Mouse (Mus musculus) ovary, adult 18-20 months (tissue): ENCODE measurements at regions not wholly inside any gene's neighbourhood (a gene's known extent, or its start where the extent isn't known, plus 50 kb on each side); places are given as distances from the start of the nearest gene placed in this dataset.
"Not testable (repeated sequence)": the region's sequence is repeated elsewhere in the genome, so short reads cannot be mapped to it uniquely, and the experiment has no call there.

Experiments used
- DNase-seq: peaks from one replicate; pipeline ENCODE4 v3.0.0; 2022; ENCODE audit warnings: low spot score, mixed read lengths

DNA sequence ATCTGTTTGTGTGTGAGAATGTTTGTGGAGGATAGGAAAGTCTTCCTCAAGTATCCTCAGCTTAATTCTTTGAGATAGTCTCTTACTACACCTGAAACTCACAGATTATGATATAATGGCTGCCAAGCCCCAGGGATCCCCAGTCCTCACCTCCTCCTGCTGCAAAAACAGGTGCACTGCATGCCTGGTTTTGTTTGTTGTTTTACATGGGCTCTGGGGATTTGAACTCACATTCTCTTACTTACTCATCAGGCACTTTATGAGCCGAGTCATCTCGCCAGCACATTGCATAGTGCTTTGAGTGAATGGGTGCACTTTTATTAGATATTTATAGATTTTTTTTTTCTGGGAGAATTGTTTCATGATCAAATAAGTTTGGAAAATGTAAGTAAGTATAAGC lies 56.3 kb downstream of the Mterf1b start:
- no peak for DNase-seq

DNA sequence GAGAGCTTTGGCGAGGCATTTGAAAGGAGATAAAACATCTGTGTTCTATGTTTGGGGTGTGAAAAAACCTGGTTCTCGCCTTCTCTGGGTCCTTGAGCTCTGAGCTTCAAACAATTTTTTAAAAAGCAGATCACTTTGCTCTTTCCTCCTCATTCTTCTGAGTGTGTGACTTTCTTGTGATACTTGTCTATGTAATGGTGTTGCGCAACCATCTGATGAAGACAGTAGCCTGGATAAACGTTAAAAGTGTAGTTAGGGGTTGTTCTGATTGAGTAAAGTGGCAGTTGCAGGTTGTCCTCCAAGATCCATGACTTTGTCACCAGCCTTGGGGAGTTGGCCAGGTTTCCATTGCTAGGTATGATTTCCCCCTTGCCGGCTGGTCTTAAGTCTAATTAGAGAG lies 62.1 kb downstream of the Mterf1b start:
- not testable (repeated sequence) for DNase-seq

DNA sequence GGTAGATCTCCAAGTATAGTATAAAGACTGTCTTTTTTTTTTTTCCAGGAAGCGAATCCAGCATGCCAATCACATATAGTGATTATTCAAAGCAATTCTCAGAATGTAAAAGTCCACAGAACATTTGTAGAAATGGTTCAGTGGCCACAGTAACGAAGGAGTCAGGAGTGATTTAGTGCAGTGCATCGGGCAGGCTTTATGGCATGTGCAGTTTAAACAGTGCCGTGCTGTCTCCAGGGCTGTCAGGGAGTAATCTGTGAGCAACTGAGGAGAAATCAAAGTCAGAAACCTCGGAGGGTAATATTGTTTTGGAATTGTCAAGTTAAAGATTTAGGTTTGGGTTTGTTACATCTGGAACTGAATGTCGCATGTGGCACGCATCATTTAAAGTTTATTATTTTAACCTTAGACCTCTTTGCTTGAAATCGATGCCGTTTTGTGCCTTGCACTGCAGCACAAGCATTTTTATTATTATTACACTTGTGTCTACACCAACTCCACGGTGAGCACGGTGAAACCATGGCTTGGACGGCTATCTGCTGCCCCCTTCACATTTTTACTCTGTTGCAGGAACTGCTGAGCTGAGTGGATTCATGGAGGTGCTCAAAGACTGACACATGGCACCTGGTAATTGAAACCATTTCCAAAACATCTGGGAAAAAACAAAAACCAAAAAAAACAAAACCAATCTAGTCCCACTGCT lies 65.0 kb downstream of the Mterf1b start:
- DNase-seq, result no peak

DNA sequence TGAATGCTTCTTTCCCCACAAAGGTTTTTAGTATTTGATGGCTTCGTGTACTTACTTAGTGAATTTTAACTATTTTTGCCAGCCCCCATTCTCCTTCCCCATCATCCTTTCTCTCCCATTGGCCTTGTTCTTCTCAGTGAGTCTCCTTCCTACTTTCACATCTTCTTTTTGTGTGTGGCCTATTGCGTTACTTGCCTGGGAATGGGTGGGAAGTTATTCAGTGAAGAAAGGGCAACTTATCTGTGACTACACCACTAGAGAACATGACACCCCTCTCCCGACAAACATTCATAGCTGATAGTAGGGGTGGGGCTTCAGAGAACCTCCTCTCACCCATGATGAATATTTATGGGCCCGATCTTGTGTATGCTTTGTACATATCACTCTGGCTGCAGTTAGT lies 67.1 kb downstream of the Mterf1b start:
- DNase-seq, result no peak

DNA sequence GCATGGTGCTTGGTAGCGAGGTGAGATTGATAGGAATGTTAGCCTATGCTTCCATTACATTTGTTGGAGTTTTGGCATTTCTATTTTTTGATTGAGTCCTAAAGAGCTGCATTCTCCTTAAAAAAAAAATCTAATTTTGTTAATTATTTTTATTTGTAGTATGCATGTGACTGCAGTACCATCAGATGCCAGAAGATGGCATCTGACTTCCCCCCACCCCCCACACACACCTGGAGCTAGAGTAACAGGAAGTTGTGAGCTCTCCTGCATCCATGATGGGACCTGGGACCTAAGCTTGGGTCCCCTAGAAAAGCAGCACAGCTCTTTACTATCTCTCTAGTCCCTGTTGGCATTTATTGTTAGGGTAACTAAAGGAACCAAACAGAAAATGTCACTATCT lies 70.5 kb downstream of the Mterf1b start:
- no peak for DNase-seq

DNA sequence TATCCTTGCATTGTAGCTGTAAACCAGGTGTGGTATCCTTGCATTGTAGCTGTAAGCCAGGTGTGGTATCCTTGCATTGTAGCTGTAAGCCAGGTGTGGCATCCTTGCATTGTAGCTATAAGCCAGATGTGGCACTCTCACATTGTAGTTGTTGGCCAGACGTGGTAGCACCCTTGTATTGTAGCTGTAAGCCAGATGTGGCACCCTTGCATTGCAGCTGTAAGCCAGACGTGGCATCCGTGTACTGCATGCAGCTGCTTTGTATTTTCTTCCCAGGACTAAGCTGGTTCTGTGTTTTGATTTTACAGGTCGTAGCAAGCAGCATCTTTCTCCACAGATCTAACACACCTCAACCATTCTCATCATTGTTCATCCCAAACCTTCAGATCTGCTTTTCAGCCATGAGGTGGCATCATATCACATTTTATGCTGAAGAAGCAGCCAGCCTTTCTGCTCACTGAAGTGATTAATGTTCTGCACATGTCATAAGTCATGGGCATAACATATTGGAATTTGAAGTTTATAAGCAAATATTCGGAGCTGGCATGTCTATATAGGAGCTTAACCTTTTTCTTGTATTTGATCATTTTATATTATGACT lies 71.5 kb downstream of the Mterf1b start:
- no peak for DNase-seq

DNA sequence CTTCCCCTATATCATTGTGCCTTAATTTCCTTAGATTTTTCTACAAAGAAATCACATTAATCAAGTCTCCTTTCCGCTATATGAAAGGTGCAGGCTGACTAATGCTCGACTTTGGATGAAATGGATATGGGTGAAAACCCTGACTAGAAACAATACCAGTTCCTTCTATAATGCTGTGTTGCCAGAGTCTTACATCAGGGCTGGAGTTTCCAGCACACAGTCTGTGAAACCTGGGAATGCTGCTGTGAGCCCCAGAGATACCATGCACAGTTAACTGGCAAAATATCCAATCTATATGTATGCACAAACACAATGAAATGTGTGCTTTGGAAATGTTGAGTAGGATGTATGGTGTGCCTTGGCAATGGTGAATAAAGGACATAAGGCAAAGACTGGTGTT lies 75.5 kb downstream of the Mterf1b start:
- no peak for DNase-seq

DNA sequence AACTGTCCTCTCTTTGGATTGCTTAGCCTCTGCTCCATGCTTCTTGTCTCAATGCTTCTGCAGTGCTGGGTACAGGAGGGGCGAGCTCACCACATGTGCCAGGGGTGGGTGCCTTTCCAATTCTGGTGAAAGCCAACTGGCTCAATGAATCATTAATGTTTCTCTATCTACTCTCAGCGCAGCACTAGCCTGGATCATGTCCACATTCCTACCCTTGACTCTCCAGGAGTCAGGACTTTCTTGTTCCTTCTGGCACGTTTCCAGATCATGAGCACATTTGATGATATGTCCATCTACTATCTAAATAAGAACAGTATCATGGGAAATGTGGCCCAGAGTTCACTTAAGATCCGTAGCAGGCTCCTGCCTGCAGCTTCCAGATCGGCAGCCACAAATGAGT lies 80.8 kb downstream of the Mterf1b start:
- no peak for DNase-seq

DNA sequence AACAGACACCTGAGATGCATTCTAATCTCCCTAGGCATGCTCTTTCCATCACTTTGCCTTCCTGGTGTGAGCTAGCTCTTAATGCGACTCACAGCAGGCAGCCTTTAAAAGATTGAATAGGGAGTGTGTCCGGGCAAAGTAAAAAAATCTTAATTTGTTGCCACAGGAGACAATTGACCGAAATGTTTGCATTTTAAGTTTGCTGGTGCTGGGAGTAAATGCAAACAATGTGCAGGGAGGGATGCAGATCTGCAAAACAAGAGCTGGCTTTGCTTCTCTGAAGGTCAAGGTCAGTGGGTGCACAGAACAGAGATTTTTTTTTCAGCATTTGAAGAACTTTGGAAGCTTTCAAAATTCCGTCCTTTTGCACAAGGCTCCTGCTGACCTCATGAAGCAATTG lies 111.4 kb downstream of the Mterf1b start:
- DNase-seq, result no peak

DNA sequence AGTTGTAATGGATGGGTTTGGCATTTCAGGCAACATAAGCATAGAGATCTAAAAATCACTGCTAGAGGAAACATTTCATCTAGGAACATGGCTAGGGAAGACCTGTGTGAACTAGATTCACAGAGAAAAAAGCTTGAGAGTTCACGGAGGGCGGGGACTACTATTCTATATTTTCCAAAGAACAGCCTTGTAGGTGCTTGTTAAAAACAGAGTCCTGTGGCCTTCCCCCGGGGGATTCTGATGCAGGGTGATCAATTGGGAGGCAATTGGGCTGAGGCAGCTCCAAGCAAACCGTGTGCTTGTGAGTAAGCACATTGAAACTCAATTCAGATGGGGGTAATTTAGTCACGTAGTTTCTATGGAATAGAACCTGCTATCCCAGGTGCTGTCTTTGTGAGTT lies 112.0 kb downstream of the Mterf1b start:
- no peak for DNase-seq

DNA sequence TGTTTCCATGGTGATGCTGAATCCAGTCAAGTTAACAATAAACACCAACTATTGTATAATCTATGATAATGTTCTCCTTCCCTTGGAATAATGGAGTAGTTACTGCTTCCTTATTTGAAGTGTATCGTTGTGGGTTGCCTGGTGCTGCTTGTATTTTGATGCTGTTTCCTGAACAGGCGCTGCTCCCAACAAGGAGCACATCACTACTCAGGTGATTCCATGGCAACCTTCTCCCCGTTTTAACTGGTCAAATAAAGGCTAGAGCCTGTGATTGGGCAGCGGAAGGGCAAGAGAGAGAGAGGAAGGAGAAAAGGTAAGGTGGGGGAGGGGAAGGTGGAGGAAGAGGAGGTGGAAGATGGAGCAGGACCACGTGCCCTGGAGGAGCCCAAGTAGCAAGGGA lies 116.3 kb downstream of the Mterf1b start:
- DNase-seq, result no peak

DNA sequence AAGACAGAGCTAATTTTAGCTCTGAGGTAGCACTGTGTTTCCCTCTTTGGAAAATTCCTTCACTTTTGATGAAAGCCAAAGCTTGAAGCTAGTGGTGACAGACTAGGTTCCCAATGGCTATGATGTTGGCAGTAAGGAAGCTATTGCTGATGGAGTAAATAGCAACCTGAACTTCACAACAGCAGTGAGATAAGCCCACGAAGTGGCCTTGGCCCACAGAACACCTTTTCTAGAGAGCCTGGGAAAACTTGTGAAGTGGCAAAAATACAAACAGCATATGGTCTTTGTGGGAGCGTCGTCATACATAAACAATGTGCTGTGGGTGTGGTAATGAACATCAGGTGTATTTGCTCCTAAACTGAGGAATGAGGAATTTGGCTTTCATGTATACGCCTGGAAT lies 119.0 kb downstream of the Mterf1b start:
- no peak for DNase-seq

DNA sequence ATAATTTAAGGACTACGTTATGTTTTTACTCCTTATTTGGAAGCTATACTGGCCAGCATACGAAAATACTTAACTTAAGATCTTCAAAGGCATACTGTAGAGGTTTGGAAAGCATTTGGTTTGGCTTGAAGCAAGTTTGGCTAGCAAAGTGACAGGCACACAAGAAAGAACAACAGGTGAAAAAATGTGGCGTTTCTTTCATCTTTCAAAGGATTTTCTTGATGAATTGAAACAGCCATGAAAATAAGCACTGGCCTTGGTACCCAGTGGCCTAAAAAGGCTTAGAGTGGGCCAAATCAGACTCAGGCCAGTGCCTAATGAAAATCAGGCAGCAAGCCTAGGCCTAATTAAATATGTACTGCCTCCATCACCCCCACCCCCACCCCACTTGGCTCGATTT lies 119.4 kb downstream of the Mterf1b start:
- no peak for DNase-seq

DNA sequence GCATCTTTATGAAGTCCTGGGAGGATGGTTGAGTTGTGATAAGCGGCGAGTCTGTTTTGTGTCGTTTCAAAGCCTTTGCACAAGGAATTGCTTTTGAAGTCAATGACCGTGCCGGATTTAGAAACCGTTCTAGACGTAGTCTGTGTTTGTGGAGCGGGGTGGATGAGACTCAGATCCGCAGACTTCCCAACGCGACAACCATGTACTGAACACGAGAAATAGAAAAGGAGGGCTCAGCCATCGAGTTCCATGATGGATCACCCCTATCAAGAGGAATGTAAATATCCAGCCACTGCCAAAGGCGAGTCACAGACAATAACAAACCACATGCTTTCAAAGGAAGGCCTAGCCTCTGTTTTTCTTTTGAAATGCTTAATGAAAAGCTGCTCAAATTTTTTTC lies 120.5 kb downstream of the Mterf1b start:
- DNase-seq, result peak; percentile 17

DNA sequence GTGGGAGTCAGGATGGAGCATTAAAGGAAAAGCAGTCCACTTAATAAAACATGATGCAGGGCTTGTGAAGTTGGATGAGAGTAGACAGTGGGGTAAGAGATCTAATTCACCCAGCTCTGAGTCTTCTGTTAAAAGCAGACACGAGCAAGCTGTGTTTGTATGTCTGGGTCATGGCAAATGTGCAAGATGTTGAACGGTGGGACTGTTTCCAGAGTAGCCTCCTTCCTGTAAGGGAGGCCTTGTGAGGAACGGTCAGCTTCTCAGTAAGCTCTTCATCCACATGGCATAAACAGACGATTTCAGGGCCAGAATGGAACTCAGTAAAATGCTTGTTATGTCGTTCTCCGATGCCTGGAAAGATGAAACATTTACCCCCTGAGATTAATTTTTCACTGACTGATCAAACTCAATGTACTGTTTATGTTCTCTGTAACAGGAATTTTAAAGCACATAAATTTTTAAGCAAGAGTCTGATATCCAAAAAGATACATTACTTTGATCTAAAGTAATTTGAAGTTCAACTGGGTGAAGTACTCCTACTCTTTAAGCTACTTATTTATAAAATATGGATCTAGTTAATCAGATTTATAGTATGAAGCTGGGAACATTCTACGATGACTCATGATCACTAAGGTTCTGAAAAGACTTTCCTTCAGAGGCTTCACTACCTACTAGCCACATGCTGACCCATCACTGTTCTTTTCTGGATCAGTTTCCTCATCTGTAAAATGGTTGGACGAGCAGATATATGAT lies 130.6 kb downstream of the Mterf1b start:
- DNase-seq, result peak; percentile 39

DNA sequence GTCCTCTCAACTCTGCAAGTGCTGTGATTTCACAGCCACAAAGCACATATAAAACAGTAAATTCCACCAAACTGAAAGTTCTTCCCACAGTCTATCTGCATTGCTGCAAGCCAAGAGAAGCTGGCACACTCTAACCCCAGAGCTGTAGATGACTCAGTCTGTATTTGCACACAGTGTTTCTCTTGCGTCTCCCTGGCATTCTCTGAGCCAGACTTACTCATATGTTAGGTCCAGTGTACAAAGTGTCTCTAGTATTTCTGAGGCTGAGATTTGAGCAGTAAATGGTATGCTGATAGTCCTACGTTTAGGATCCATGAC lies 131.2 kb downstream of the Mterf1b start:
- no peak for DNase-seq

DNA sequence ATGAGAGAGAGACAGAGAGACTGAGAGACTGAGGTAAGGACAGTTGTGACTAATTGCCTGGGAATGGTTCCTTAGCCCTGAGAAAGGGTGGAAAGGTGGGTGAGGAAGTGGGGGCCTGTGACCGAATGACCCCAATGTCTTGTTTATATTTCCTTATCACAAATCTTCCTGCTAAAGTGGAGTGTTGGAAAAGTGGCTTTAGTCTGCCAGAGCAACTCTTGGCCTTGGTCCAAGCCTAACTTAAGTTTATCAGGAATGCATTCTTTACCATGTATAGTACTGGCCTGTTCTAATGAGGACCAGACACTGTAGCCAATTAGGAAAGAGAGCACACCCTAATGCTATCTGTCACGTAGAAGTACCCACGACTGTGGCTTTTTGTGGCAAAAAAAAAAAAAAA lies 133.6 kb downstream of the Mterf1b start:
- DNase-seq, result no peak

DNA sequence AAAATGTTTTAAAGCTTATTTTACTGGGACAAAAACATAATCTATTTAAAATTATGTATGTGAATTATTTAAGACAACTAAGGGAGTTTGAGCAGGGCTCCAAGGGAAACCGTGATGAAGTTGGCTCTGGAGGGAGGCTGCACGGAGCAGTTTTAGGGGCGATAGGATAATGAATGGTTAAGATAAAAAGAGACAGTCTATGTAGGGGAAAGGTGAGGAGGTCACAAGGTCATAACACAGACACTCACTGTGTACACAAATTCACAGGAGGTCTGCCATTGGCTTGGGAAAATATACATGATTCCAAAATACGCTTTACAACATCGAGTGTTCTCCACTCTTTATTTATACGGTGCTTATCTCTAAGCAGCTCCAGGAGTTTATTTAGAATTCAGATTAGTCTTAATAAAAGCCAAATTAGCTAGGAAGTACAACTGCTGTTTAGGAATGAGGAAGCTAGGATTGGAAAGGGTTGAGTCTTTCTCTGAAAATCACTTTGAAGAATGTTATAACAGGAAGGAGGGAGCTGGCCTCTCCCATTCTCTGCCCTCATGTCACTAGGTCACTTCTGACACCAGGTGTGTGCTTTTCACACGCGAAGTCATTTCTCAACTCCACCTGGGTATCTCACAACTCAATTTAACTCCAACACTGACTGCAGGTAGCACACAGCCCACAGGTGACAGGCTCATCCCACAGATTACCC lies 134.3 kb downstream of the Mterf1b start:
- DNase-seq, result no peak

DNA sequence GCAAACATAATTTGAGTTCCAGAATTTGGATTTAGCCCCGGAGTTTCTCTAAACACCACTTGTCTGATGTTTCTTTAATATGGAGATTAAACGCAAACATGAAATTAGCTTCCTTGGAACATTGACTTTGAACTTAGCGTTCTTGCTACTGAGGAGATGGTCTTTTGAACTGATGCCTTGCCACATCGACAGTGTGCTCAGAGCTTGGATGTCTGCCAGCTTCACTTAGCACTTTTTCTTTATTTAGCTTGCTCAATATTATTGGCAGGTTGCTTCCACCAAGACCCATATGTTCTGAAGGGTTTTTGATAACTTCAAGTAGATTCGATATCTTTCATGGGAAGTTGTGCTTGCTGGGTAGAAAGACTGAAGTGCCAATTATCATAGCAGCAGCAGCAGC lies 143.5 kb downstream of the Mterf1b start:
- no peak for DNase-seq

DNA sequence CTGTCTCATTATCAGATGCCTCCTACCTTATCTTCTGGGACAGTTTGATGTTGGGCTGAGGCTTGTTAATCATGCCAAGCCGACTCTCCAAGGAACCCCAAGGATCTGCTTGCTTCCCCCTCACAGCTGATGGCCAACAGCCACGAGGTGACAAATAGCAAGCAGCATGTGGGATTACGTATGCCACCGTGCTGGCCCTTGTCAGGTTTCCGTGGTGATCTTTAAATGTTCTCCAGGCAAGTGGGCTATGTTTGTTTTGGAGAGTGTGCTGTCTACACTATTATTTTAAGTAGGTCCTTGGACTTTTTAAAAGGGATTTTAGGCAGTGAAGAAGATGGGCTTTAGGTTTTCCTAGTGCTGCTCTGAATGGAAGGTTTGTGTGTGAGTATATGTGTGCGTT lies 149.8 kb downstream of the Mterf1b start:
- DNase-seq, result no peak

DNA sequence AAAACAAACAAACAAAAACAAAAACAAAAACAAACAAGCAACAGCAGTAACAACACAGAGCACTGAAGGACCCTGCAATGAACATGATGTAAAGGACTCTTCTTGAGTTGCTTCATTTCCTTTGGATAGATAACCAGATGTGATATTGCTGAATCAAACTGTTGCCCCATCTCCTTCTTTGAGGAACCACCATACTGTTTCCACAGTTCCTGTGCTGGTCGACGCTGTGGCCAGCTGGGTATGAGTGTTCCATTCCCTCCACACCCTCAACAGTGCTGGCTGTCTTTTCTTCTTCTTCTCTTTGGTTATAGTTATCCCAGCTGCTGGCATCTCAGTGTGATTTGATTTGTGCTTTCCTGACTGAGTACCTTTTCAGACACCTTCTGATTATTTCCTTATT lies 152.3 kb downstream of the Mterf1b start:
- no peak for DNase-seq

DNA sequence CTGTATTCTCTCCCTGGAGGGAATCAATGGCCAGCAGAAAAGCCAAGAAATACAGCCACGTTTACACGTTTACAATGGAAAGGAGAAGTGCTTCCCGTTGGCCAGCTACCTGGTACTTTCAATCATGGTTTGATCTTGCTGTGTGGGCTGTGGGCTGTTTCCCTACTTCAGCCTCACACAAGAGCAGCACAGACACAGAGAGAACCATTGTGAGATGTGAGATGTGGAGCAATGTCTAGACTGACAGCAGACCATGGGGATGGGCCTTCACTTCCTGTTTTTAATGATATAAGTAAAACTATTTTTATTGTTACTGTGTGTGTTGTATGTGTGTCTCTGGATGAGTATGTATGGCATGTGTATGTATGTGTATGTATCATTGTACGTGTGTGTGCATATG lies 156.2 kb downstream of the Mterf1b start:
- DNase-seq, result no peak

DNA sequence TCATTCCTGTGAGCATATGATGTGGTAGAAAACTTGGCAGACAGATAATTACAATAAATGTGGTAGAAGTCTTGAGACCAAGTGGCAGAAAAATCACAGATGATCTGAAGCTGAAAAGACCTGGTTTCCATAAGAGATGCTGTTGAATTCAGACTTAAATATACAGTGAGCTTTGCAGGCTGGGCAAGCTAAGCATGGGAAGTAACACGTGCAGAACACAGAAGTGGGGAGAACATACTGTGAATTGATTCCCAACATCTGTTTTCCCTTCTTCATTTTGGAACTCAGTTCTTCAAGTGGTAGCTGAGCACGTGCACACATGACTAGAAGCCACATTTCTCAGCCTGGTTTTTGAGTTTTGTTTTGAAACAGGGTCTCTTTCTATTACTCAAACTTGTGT lies 157.8 kb downstream of the Mterf1b start:
- no peak for DNase-seq
